Mouse (Mus musculus): ENCODE results near the gene Gpr137b.
"Not testable (repeated sequence)": the region's sequence is repeated elsewhere in the genome, so short reads cannot be mapped to it uniquely, and the experiment has no call there.

GRCm38 (mm10) chr13:13358602-13359001 lies 35.2 kb downstream of the Gpr137b start:
- not testable (repeated sequence) for TF ChIP-seq CTCF (IDR thresholded peaks at IDR 0.05; ENCODE audit: low read depth); EP300 (optimal IDR thresholded peaks at IDR 0.05)

All from stomach, postnatal 0 days (tissue).